Mouse (Mus musculus): Measurements from ENCODE around the gene Ccdc155.

DNA sequence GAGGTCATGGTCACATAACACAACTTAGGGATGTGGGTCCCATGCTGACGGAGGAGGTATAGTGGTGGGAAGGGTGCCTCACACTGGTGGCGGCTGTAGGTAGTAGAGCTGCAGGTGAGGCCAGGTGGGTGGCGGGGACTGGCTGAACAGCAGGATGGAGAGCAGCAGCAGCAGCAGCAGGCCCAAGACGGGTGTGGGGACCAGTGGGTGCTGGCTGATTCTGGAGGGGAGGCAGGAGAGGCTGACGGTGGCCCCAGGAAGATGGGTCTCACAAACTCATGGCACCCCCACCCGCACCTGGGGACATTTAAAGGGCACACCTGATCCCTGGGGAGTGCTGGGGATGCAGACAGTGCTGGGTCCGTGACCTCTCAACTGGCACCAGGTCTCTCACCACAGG is 21.0 kb downstream of the Ccdc155 start:
- TF ChIP-seq POLR2A (IDR thresholded peaks at IDR 0.05; ENCODE audit: borderline replicate concordance, extremely low read depth, insufficient read depth, insufficient read length, poor library complexity, severe bottlenecking) (no peak), CTCF (IDR thresholded peaks at IDR 0.05; ENCODE audit: borderline replicate concordance, extremely low read depth, insufficient read depth, insufficient read length) (no peak)

All from brain, embryonic 14.5 days (tissue).